Mouse (Mus musculus) neural tube, embryonic 13.5 days (tissue): ENCODE measurements around the gene Islr2. TPM values are rescaled to one million over a fixed set of nuclear protein-coding genes. Genes with fewer than 3 reads are reported as not detected.

Experiments used
- ATAC-seq: fragments of 200-750 bp; cut with Nextera tagmentation; 2 replicates; pipeline ENCODE4 v1.8.0; 2017; ENCODE audit warnings: low read depth, mild to moderate bottlenecking, moderate TSS enrichment, moderate library complexity
- H3K27ac ChIP-seq: fragments of 300-500 bp; sonication (generic); replicated peaks from 2 replicates; pipeline ENCODE4 v1.5.1; 2015; ENCODE audit warnings: moderate library complexity, mild to moderate bottlenecking, inconsistent platforms
- H3K27me3 ChIP-seq: fragments of 300-500 bp; sonication (generic); 2 replicates; pipeline ENCODE4 v1.6.1; 2015; ENCODE audit warnings: mild to moderate bottlenecking, inconsistent platforms
- H3K36me3 ChIP-seq: fragments of 300-500 bp; sonication (generic); 2 replicates; pipeline ENCODE4 v1.6.1; 2015; ENCODE audit warnings: mild to moderate bottlenecking, inconsistent platforms
- H3K4me1 ChIP-seq: fragments of 300-500 bp; sonication (generic); replicated peaks from 2 replicates; pipeline ENCODE4 v1.6.1; 2015; ENCODE audit warnings: inconsistent platforms
- H3K4me2 ChIP-seq: fragments of 300-500 bp; sonication (generic); 2 replicates; pipeline ENCODE4 v1.6.1; 2015; ENCODE audit warnings: inconsistent platforms, mild to moderate bottlenecking, moderate library complexity
- H3K4me3 ChIP-seq: fragments of 300-500 bp; sonication (generic); 2 replicates; pipeline ENCODE4 v1.5.1; 2015; ENCODE audit warnings: mild to moderate bottlenecking, inconsistent platforms
- H3K9ac ChIP-seq: fragments of 300-500 bp; sonication (generic); 2 replicates; pipeline ENCODE4 v1.6.1; 2015; ENCODE audit warnings: moderate library complexity, mild to moderate bottlenecking, inconsistent platforms
- H3K9me3 ChIP-seq: fragments of 300-500 bp; sonication (generic); 2 replicates; pipeline ENCODE4 v1.6.1; 2016; ENCODE audit warnings: inconsistent platforms
- WGBS: fragments of 180-500 bp; shearing (Covaris S2); methylation state at CpG from one replicate; pipeline ENCODE4 v1.1.7; 2015; 5-methylcytosine and 5-hydroxymethylcytosine counted together
- polyA plus RNA-seq: library from polyadenylated mRNA; unstranded; fragments of >200 nt; fragmentation: Nextera tagmentation; extraction: Ambion mirVana; gene quantifications from 2 replicates; pipeline ENCODE4 v1.2.1, GENCODE M21; 2015

Gene Islr2
- polyA plus RNA-seq, 1 experiment from 2014 or later, result 19.8 TPM

DNA sequence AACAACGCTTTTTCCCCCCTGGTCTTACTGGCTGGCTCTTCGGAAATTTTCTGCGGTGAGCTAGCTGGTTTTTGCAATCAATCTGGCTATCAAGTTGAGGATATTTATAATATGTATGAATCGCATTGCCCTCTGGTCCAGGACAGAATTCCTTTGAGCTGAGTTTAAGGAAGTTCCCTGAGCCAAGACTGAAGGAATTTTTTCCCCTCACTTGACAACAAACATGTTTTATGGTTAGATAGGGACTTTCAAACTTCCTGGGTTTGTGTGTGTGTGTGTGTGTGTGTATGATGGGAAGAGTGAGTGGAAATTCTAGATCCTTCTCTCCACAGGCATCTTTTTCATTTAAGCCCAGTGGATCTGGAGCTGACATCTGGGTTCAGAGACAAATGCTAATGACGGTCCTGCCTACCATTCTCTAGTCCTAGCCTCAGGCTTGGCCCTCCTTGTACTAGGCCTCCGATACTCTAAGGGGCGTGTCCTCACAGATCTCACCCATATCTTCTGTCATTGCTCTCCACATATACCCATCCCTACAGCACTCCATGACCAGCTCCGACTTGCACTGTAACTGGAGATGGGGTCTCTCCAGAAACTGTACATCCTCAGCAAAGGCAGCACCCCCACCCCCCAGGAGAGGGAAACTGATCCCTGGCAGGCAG, 10.5 kb upstream of the Islr2 start:
- no peak overlapping the region for H3K9ac ChIP-seq
- ATAC-seq, result no peak
- no peaks in the 10 kb centered on the region for H3K27me3 ChIP-seq
- 52% methylated on average over 8 of the region's 8 CpGs for WGBS
- H3K4me3 ChIP-seq, result no peak overlapping the region
- H3K36me3 ChIP-seq, result no peaks in the 10 kb centered on the region
- H3K4me1 ChIP-seq, result peaks cover 17% of the 10 kb centered on the region
- no peaks in the 10 kb centered on the region for H3K9me3 ChIP-seq
- no peak overlapping the region for H3K4me2 ChIP-seq
- H3K27ac ChIP-seq, result no peak overlapping the region; the same call in 1 of the 2 replicates

DNA sequence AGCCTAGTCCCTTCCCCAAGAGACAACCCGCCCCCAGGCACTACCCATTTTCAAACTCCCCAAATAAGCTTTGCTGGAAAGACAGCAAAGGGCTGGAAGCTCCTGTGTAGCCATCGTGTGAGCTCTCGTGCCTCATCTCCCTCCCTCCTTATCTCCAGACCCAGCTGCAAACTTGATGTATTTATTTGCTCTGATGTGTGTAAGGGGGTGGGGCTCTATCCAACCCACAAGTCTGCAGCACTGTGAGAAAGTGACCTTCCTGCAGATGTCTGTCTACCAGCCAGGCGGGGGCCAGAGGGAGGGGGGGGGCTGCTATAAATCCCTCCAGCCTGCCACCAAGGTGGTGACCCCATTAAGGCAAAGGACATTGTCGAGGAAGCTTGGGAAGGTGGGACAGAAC, 9.7 kb upstream of the Islr2 start:
- Histone ChIP-seq H3K4me1 (peaks cover 17% of the 10 kb centered on the region), H3K9ac (peak overlapping the region; percentile 4; the same call in 1 of the 2 replicates), H3K27ac (no peak overlapping the region; the same call in 1 of the 2 replicates), H3K27me3 (no peaks in the 10 kb centered on the region), H3K36me3 (no peaks in the 10 kb centered on the region), H3K9me3 (no peaks in the 10 kb centered on the region), H3K4me2 (no peak overlapping the region), H3K4me3 (no peak overlapping the region)
- 11% methylated on average over 5 of the region's 5 CpGs for WGBS
- ATAC-seq, result peak; percentile 33; the same call in 1 of the 2 replicates

- Histone ChIP-seq H3K4me1 (peaks cover 17% of the 10 kb centered on the region), H3K9me3 (no peaks in the 10 kb centered on the region), H3K36me3 (no peaks in the 10 kb centered on the region), H3K4me2 (no peak overlapping the region), H3K9ac (no peak overlapping the region), H3K27ac (no peak overlapping the region; the same call in 1 of the 2 replicates), H3K27me3 (no peaks in the 10 kb centered on the region), H3K4me3 (no peak overlapping the region)
- 76% methylated on average over 5 of the region's 5 CpGs for WGBS
- ATAC-seq, result no peak
These were observed 9.3 kb upstream of the Islr2 start for GRCm38 (mm10) chr9:58213377-58213776.

DNA sequence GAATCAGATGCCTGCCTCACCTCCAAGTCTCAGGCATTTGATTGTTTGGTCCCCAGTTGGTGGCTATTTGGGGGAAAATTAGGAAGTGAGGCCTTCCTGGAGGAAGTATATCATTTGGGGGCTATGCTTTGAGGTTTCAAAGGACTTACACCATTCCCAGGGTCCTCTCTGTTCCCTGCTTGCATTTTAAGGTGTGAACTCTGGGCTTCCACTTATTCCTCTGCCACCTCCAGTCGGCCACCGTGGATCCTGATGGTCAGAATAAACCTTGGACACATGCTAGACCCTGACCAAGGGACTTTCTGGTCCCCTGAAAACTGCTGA, 6.1 kb upstream of the Islr2 start:
- Histone ChIP-seq H3K9ac (no peak overlapping the region), H3K36me3 (no peaks in the 10 kb centered on the region), H3K4me2 (no peak overlapping the region), H3K4me3 (no peak overlapping the region), H3K9me3 (no peaks in the 10 kb centered on the region), H3K4me1 (peaks cover 17% of the 10 kb centered on the region), H3K27ac (no peak overlapping the region), H3K27me3 (0 out of 2 replicates have a peak, but pooled peaks cover 8% of the 10 kb centered on the region)
- ATAC-seq, result no peak
- WGBS, result 77% methylated on average over 2 of the region's 2 CpGs

DNA sequence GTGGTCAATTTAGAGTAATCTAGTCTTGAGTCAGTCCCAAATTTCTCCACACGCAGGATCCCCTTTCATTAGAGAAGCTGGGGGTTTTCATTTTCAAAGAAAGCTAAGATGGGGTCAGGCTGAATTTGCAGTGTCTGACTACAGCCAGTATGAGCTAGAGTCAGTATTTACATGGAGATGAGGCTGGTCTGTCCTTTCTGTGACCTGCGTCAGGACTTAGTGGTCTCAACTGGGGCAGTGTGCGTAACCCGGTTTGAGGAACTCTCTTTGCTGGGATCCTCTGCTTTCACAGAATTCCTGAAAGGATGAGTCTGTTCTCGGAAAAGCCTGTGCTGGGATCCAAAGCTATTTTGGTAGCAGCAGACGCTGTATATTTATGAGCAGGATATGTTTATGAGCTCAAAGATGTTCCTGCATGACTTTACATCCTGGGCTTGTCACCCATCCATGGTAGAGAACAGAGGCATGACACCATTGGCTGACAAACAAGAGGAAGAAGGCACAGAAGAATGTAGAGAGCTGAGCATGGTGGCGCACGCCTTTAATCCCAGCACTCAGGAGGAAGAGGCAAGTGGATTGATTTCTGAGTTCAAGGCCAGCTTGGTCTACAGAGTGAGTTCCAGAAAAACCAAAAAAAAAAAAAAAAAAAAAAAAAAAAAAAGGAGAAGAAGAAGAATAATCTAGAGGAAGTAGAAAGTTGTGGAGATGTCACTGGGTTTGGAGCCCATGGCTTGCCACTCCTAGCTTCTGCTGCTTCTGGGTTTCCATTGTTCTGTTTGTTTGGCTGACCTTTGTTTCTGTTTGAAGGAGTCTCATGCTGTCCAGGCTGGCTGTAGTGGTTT, 5.6 kb upstream of the Islr2 start:
- peaks cover 19% of the 10 kb centered on the region for H3K4me1 ChIP-seq
- ATAC-seq, result no peak
- no peaks in the 10 kb centered on the region for H3K36me3 ChIP-seq
- H3K27ac ChIP-seq, result no peak overlapping the region
- peaks cover 14% of the 10 kb centered on the region; the same call in 1 of the 2 replicates for H3K27me3 ChIP-seq
- H3K4me2 ChIP-seq, result no peak overlapping the region
- 62% methylated on average over 8 of the region's 8 CpGs for WGBS
- no peaks in the 10 kb centered on the region for H3K9me3 ChIP-seq
- no peak overlapping the region for H3K9ac ChIP-seq
- no peak overlapping the region for H3K4me3 ChIP-seq

- peaks cover 37% of the 10 kb centered on the region for H3K4me1 ChIP-seq
- peaks cover 45% of the 10 kb centered on the region for H3K27me3 ChIP-seq
- H3K9me3 ChIP-seq, result no peaks in the 10 kb centered on the region
- no peak overlapping the region for H3K27ac ChIP-seq
- WGBS, result 70% methylated on average over 7 of the region's 7 CpGs
- H3K4me3 ChIP-seq, result no peak overlapping the region
- peak overlapping the region; percentile 59 for H3K4me2 ChIP-seq
- no peaks in the 10 kb centered on the region for H3K36me3 ChIP-seq
- no peak overlapping the region for H3K9ac ChIP-seq
- no peak for ATAC-seq
These were observed 1.9 kb upstream of the Islr2 start for GRCm38 (mm10) chr9:58206013-58206412.

DNA sequence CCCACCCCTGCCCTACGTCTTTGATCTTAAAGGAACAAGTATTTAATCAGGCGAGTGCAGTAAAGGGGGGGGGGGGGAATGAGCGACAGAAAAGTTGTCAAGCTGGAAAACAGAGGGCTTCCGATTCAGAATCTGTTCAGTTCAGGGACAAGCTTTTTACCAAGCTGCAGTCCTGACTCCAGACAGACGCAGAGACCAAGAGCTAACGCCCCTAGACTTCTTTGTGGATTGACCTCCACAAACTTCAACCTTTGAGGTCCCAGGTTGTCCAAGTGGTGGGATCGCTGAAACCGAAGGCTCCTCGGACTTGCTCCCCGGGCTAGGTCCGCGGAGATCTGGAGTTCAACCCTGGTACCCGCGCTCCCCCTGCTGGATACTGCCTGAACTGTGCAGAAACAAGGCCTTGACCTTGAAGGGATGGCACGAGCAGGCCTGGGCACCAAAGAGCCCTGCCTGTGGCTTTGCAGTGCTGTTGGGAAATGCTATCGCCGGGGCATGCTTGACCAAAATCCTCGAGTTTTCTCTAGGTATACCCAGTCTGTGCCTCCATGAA, 405 bp upstream of the Islr2 start:
- Histone ChIP-seq H3K27ac (peak overlapping the region; percentile 87), H3K36me3 (no peaks in the 10 kb centered on the region), H3K9me3 (no peaks in the 10 kb centered on the region), H3K9ac (peak overlapping the region; percentile 71; the same call in 1 of the 2 replicates), H3K4me2 (peak overlapping the region; percentile 59), H3K4me1 (peaks cover 40% of the 10 kb centered on the region), H3K27me3 (peaks cover 60% of the 10 kb centered on the region), H3K4me3 (peak overlapping the region; percentile 37)
- peak; percentile 70 for ATAC-seq
- 2% methylated on average over 18 of the region's 18 CpGs for WGBS

DNA sequence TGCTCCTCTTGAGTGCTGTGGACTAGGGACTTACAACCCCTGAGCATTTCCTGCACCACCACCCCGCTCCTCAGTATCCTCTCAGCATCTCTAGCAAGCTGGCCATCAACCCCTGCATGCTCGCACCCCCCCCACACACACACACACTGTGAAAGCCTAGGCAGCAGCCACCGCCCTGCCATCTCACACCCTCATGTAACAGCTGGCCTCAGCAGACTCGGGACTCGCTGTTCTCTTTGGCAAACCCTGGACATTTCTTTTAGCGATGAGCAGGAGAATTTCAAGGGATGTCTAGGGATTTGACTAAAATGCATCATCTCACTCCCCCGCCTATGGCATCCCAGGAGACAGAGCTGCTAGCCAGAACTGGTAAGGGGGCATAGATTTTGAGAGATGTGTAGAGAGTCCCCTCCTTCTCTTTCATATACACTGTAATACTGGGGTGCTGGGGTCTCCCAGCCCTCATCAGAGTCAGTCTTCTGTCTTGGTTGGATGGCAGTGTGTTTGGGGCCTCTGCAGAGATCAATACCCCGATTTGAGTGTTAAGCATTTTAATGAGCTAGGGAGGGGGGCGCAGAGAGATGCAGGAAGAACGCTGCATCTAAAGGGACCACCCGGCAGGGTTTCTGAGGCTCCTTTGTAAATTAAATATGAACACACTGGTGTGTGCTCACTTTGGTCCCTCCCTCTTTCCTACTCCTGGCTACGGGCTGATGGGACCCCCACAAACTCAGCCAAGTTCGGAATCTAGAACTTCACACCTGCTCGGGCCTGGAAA, 1.3 kb downstream of the Islr2 start:
- Histone ChIP-seq H3K27ac (peak overlapping the region; percentile 87), H3K4me3 (peak overlapping the region; percentile 37), H3K4me1 (peaks cover 57% of the 10 kb centered on the region), H3K27me3 (peaks cover 76% of the 10 kb centered on the region), H3K9ac (peak overlapping the region; percentile 71), H3K36me3 (no peaks in the 10 kb centered on the region), H3K4me2 (peak overlapping the region; percentile 59), H3K9me3 (no peaks in the 10 kb centered on the region)
- ATAC-seq, result no peak
- 2% methylated on average over 14 of the region's 14 CpGs for WGBS

DNA sequence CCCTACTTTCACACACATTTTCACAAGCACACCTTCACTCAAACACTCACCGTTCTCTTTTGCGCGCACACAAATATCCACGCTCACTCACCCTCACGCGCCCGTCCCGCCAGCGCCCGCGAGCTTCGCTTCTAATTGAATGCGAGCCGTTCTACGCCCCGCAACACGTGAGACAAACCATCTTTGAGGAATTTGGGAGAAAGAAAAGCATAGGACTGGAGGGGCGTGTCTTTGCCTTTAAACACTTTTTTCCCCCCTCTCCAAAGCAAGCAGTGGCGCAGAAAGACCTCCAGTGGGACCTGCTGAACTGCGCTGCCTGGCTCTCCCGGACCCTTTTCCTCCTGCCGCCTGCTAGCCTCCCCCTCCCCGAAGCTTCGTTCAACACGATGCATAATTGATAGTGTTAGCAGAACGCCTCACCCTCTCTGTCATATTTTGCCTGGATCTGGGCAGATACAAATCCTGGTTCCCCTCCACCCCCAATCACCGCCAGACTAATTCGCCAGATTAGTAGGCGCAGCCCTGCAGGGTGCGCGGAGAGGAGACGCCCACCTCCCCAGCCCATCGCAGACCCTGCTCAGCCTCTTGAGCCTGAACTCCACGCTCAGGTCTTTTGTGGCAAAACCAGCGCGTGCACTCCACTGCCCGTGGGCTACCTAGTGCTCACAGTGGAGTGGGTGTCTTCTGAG, 2.1 kb downstream of the Islr2 start:
- Histone ChIP-seq H3K36me3 (no peaks in the 10 kb centered on the region), H3K4me1 (peaks cover 65% of the 10 kb centered on the region), H3K4me3 (peak overlapping the region; percentile 37), H3K27me3 (peaks cover 85% of the 10 kb centered on the region), H3K27ac (peak overlapping the region; percentile 87), H3K4me2 (peak overlapping the region; percentile 59), H3K9me3 (no peaks in the 10 kb centered on the region), H3K9ac (peak overlapping the region; percentile 71)
- under 1% methylated on average over 37 of the region's 37 CpGs for WGBS
- ATAC-seq, result no peak

DNA sequence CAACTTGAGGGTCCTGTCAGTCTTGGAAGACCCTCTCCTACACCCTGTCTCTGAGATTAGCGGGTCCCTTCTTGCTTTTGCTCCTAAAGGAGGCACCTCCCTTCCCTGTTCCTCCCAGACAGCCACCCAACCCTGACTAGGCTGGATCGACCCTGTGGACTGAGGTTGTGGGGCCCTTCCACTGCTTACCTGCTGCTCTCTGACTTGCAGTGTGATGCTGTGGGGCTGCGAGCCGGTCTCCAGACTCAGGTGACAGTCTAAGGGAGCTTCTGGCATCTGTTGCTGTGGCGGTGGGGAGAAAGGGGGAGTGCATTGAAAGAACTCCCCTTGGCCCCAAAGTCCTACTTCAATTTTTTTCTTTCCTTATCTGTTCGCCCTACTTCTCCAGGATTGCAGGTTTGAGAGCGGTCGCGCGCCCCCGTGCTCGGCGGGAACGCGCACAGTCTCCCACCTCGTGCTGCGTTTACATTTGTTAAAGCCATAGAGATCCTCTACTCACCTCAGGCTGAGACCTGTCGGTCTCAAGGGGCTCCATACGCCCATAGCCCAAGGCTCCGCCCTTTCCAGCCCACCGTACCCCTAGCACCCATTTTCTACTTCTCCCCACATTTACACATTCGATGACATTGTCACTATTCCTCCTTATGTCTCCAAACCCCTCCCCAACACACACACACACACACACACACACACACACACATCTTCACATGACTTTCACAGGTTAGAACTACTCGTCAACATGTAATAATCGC, 2.9 kb downstream of the Islr2 start:
- H3K4me3 ChIP-seq, result peak overlapping the region; percentile 37
- H3K27me3 ChIP-seq, result peaks cover 92% of the 10 kb centered on the region
- no peaks in the 10 kb centered on the region for H3K9me3 ChIP-seq
- no peak for ATAC-seq
- 2% methylated on average over 24 of the region's 24 CpGs for WGBS
- H3K9ac ChIP-seq, result peak overlapping the region; percentile 71
- H3K36me3 ChIP-seq, result no peaks in the 10 kb centered on the region
- peak overlapping the region; percentile 59 for H3K4me2 ChIP-seq
- peaks cover 73% of the 10 kb centered on the region for H3K4me1 ChIP-seq
- peak overlapping the region; percentile 87 for H3K27ac ChIP-seq
